In the genomic region with DNA sequence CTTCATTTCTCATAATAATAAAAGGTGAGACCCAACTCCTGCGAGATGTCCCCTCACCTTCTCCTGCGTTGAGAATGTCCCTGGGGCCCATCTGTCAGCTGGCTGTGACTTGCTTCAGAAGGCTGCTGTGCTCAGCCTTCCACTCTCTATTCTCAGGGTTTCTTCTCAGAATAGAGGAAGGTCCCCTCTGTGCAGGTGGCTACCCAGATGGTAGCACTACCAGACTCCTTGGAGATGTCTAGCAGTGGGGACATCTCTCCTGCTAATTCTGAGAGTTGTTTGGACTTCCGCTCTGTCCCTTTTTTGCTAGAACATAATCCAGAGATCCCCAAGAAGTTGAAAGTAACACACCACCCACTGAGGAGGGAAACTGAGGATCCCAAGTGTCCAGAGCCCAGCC, we compare ENCODE assay signal across 38 mouse cellular contexts. TPM values are rescaled to one million over a fixed set of nuclear protein-coding genes. Genes with fewer than 3 reads are reported as not detected.
"Had no signal": no experiment of that assay in that cellular context is flagged by ENCODE, and none has a peak within 500 bp of the region (broad histone marks: within the 10 kb centered on the region; RNA-seq: fewer than 3 reads in every experiment).

No protein-coding gene starts in this region.

- H3K9me3 ChIP-seq: limb, embryonic 10.5 days; limb, embryonic 12.5 days; limb, embryonic 13.5 days; limb, embryonic 15.5 days; liver, embryonic 13.5 days; liver, embryonic 15.5 days; lung, embryonic 15.5 days; midbrain, embryonic 10.5 days; midbrain, embryonic 12.5 days; midbrain, embryonic 13.5 days; midbrain, embryonic 15.5 days; neural tube, embryonic 13.5 days had no signal

- H3K27ac ChIP-seq: limb, embryonic 10.5 days; limb, embryonic 12.5 days; limb, embryonic 13.5 days; limb, embryonic 15.5 days; liver, embryonic 12.5 days; liver, embryonic 13.5 days; liver, embryonic 14.5 days; liver, embryonic 15.5 days; lung, embryonic 15.5 days; macrophage; midbrain, embryonic 10.5 days; midbrain, embryonic 12.5 days; midbrain, embryonic 13.5 days; midbrain, embryonic 15.5 days; neural tube, embryonic 12.5 days; neural tube, embryonic 13.5 days had no signal

- ATAC-seq: liver, embryonic 12.5 days; liver, postnatal 0 days; lung, postnatal 0 days; midbrain, embryonic 13.5 days; midbrain, embryonic 15.5 days; midbrain, embryonic 16.5 days had no signal

- H3K9ac ChIP-seq: limb, embryonic 12.5 days; limb, embryonic 13.5 days; limb, embryonic 15.5 days; liver, embryonic 12.5 days; liver, embryonic 13.5 days; liver, embryonic 14.5 days; liver, embryonic 15.5 days; liver, postnatal 0 days; lung, embryonic 14.5 days; lung, embryonic 15.5 days; midbrain, embryonic 12.5 days; midbrain, embryonic 13.5 days; midbrain, embryonic 15.5 days; neural tube, embryonic 12.5 days; neural tube, embryonic 13.5 days had no signal

- H3K4me2 ChIP-seq: limb, embryonic 12.5 days; limb, embryonic 13.5 days; limb, embryonic 15.5 days; liver, embryonic 11.5 days; liver, embryonic 12.5 days; liver, embryonic 13.5 days; liver, embryonic 15.5 days; lung, embryonic 14.5 days; lung, embryonic 15.5 days; midbrain, embryonic 12.5 days; midbrain, embryonic 13.5 days; midbrain, embryonic 15.5 days; neural tube, embryonic 12.5 days; neural tube, embryonic 13.5 days had no signal

- H3K27me3 ChIP-seq: midbrain, embryonic 13.5 days; midbrain, embryonic 15.5 days; neural tube, embryonic 12.5 days had no signal

- H3K36me3 ChIP-seq: limb, embryonic 10.5 days; limb, embryonic 12.5 days; limb, embryonic 13.5 days; liver, embryonic 12.5 days; liver, embryonic 13.5 days; lung, embryonic 15.5 days; midbrain, embryonic 10.5 days; midbrain, embryonic 12.5 days; midbrain, embryonic 13.5 days; midbrain, embryonic 15.5 days; neural tube, embryonic 12.5 days; neural tube, embryonic 13.5 days had no signal

- H3K4me3 ChIP-seq: limb, embryonic 10.5 days; limb, embryonic 12.5 days; limb, embryonic 13.5 days; limb, embryonic 15.5 days; liver, embryonic 12.5 days; liver, embryonic 13.5 days; liver, embryonic 15.5 days; lung, embryonic 15.5 days; midbrain, embryonic 10.5 days; midbrain, embryonic 12.5 days; midbrain, embryonic 13.5 days; midbrain, embryonic 15.5 days; myocyte; neural tube, embryonic 12.5 days; neural tube, embryonic 13.5 days had no signal

- H3K4me1 ChIP-seq: limb, embryonic 13.5 days; liver, embryonic 12.5 days; liver, embryonic 13.5 days; liver, embryonic 15.5 days; megakaryocyte, embryonic 14.5 days had no signal

- DNase-seq: left cerebral cortex, postnatal 4 days; liver; liver, embryonic 13.5 days; liver, postnatal 0 days; lung, adult 18-20 months; lung, adult 2 months; lung, embryonic 14.5 days; lung, postnatal 10 days; lung, postnatal 14 days; lung, postnatal 4 days; midbrain, embryonic 14.5 days had no signal

RNA-seq across cellular contexts. Expression of gene Htr6, which starts 40.4 kb away (rescaled TPM):
- total RNA-seq: liver, adult 2 months; megakaryocyte progenitor cell, adult 5-6 weeks; megakaryocyte, adult 5-6 weeks; megakaryocyte-erythroid progenitor cell, adult 5-6 weeks; monocyte, adult 5-6 weeks had no signal
- polyA plus RNA-seq: limb, embryonic 10.5 days; liver, adult 2 months; liver, embryonic 11.5 days; liver, embryonic 12.5 days; liver, embryonic 13.5 days; liver, embryonic 14.5 days; liver, embryonic 15.5 days; liver, embryonic 16.5 days; liver, postnatal 0 days; lung, embryonic 14.5 days; lung, embryonic 15.5 days; lung, embryonic 16.5 days; lung, postnatal 0 days; macrophage; midbrain, embryonic 10.5 days; midbrain, embryonic 12.5 days; neural tube, embryonic 12.5 days had no signal

RNA-seq across cellular contexts. Expression of gene Nbl1, which starts 57.9 kb away (rescaled TPM):
- total RNA-seq: megakaryocyte progenitor cell, adult 5-6 weeks; megakaryocyte-erythroid progenitor cell, adult 5-6 weeks; monocyte, adult 5-6 weeks had no signal
